Mouse (Mus musculus) forebrain, embryonic 12.5 days (tissue): Measurements from ENCODE around the gene Mcu. TPM values are rescaled to one million over a fixed set of nuclear protein-coding genes. Genes with fewer than 3 reads are reported as not detected.

Source experiments
- ATAC-seq: fragments of 200-750 bp; cut with Nextera tagmentation; 2 replicates; pipeline ENCODE4 v1.8.0; 2017; ENCODE audit warnings: moderate TSS enrichment; ENCODE audit not compliant: low FRiP score
- H3K27ac ChIP-seq: fragments of 300-500 bp; sonication (generic); 2 replicates; pipeline ENCODE4 v1.5.1; 2016; ENCODE audit warnings: mild to moderate bottlenecking
- H3K27me3 ChIP-seq: fragments of 300-500 bp; sonication (generic); 2 replicates; pipeline ENCODE4 v1.6.1; 2016; ENCODE audit warnings: mild to moderate bottlenecking
- H3K36me3 ChIP-seq: fragments of 300-500 bp; sonication (generic); replicated peaks from 2 replicates; pipeline ENCODE4 v1.6.1; 2016; ENCODE audit warnings: mild to moderate bottlenecking
- H3K4me1 ChIP-seq: fragments of 300-500 bp; sonication (generic); 2 replicates; pipeline ENCODE4 v1.6.1; 2016
- H3K4me2 ChIP-seq: fragments of 300-500 bp; sonication (generic); 2 replicates; pipeline ENCODE4 v1.6.1; 2016; ENCODE audit warnings: mild to moderate bottlenecking, moderate library complexity
- H3K4me3 ChIP-seq: fragments of 300-500 bp; sonication (generic); replicated peaks from 2 replicates; pipeline ENCODE4 v1.5.1; 2016; ENCODE audit warnings: mild to moderate bottlenecking
- H3K9ac ChIP-seq: fragments of 300-500 bp; sonication (generic); 2 replicates; pipeline ENCODE4 v1.6.1; 2016; ENCODE audit warnings: mild to moderate bottlenecking
- H3K9me3 ChIP-seq: fragments of 300-500 bp; sonication (generic); 2 replicates; pipeline ENCODE4 v1.6.1; 2016
- WGBS: fragments of 180-500 bp; shearing (Covaris S2); methylation state at CpG from one replicate; pipeline ENCODE4 v1.1.7; 2016; 5-methylcytosine and 5-hydroxymethylcytosine counted together
- polyA plus RNA-seq: library from polyadenylated mRNA; unstranded; fragments of >200 nt; fragmentation: Nextera tagmentation; extraction: Ambion mirVana; gene quantifications from 2 replicates; pipeline ENCODE4 v1.2.1, GENCODE M21; 2016

Mcu gene
- polyA plus RNA-seq, 1 experiment from 2014 or later: 16.1 TPM

- H3K4me2 ChIP-seq: no peak overlapping the region
- no peaks in the 10 kb centered on the region for H3K4me1 ChIP-seq
- H3K27ac ChIP-seq: no peak overlapping the region
- WGBS: 84% methylated on average over 6 of the region's 6 CpGs
- no peaks in the 10 kb centered on the region for H3K27me3 ChIP-seq
- no peak overlapping the region for H3K4me3 ChIP-seq
- no peaks in the 10 kb centered on the region for H3K36me3 ChIP-seq
- H3K9me3 ChIP-seq: no peaks in the 10 kb centered on the region
- ATAC-seq: no peak
- no peak overlapping the region for H3K9ac ChIP-seq
Measured at GRCm38 (mm10) chr10:59430701-59431218, 185.7 kb downstream of the Mcu start.

GRCm38 (mm10) chr10:59429448-59430135 lies 186.9 kb downstream of the Mcu start:
- no peak overlapping the region for H3K4me3 ChIP-seq

GRCm38 (mm10) chr10:59426371-59426770 lies 190.1 kb downstream of the Mcu start:
- H3K4me1 ChIP-seq: no peaks in the 10 kb centered on the region
- no peaks in the 10 kb centered on the region for H3K9me3 ChIP-seq
- H3K4me2 ChIP-seq: no peak overlapping the region
- no peak overlapping the region for H3K27ac ChIP-seq
- no peak overlapping the region for H3K4me3 ChIP-seq
- no peaks in the 10 kb centered on the region for H3K36me3 ChIP-seq
- no peak for ATAC-seq
- H3K27me3 ChIP-seq: no peaks in the 10 kb centered on the region
- 88% methylated on average over 4 of the region's 4 CpGs for WGBS
- no peak overlapping the region for H3K9ac ChIP-seq

More at GRCm38 (mm10) chr10:59429448-59430135, 186.9 kb downstream of the Mcu start:
- H3K9ac ChIP-seq: no peak overlapping the region
- 79% methylated on average over 16 of the region's 16 CpGs for WGBS
- H3K27ac ChIP-seq: no peak overlapping the region
- H3K9me3 ChIP-seq: no peaks in the 10 kb centered on the region
- H3K36me3 ChIP-seq: no peaks in the 10 kb centered on the region
- H3K4me1 ChIP-seq: no peaks in the 10 kb centered on the region
- no peak for ATAC-seq
- no peaks in the 10 kb centered on the region for H3K27me3 ChIP-seq
- H3K4me2 ChIP-seq: no peak overlapping the region

- no peaks in the 10 kb centered on the region for H3K36me3 ChIP-seq
- H3K4me2 ChIP-seq: no peak overlapping the region
- ATAC-seq: no peak
- no peak overlapping the region for H3K9ac ChIP-seq
- no peak overlapping the region for H3K27ac ChIP-seq
- 90% methylated on average over 7 of the region's 7 CpGs for WGBS
- no peaks in the 10 kb centered on the region for H3K9me3 ChIP-seq
- no peaks in the 10 kb centered on the region for H3K4me1 ChIP-seq
- no peaks in the 10 kb centered on the region for H3K27me3 ChIP-seq
- H3K4me3 ChIP-seq: no peak overlapping the region
Measured at GRCm38 (mm10) chr10:59425369-59425768, 191.1 kb downstream of the Mcu start.

- no peaks in the 10 kb centered on the region for H3K4me1 ChIP-seq
- no peak overlapping the region for H3K4me3 ChIP-seq
- no peak overlapping the region for H3K27ac ChIP-seq
- no peaks in the 10 kb centered on the region for H3K27me3 ChIP-seq
- H3K4me2 ChIP-seq: no peak overlapping the region
- no peak for ATAC-seq
- H3K9me3 ChIP-seq: no peaks in the 10 kb centered on the region
- 92% methylated on average over 3 of the region's 3 CpGs for WGBS
- H3K36me3 ChIP-seq: no peaks in the 10 kb centered on the region
- H3K9ac ChIP-seq: no peak overlapping the region
Measured at GRCm38 (mm10) chr10:59424453-59424852, 192.0 kb downstream of the Mcu start.

GRCm38 (mm10) chr10:59419516-59419915 lies 197.0 kb downstream of the Mcu start:
- no peaks in the 10 kb centered on the region for H3K27me3 ChIP-seq
- H3K36me3 ChIP-seq: no peaks in the 10 kb centered on the region
- H3K9ac ChIP-seq: no peak overlapping the region
- no peak overlapping the region for H3K27ac ChIP-seq
- ATAC-seq: no peak
- H3K4me3 ChIP-seq: no peak overlapping the region
- WGBS: 91% methylated on average over 4 of the region's 4 CpGs
- H3K9me3 ChIP-seq: no peaks in the 10 kb centered on the region
- H3K4me1 ChIP-seq: no peaks in the 10 kb centered on the region
- H3K4me2 ChIP-seq: no peak overlapping the region

GRCm38 (mm10) chr10:59416623-59417022 lies 199.9 kb downstream of the Mcu start:
- no peaks in the 10 kb centered on the region for H3K36me3 ChIP-seq
- no peak overlapping the region for H3K4me2 ChIP-seq
- no peak overlapping the region for H3K4me3 ChIP-seq
- no peak overlapping the region for H3K27ac ChIP-seq
- H3K4me1 ChIP-seq: no peaks in the 10 kb centered on the region
- H3K27me3 ChIP-seq: no peaks in the 10 kb centered on the region
- WGBS: 83% methylated on average over 3 of the region's 3 CpGs
- H3K9ac ChIP-seq: no peak overlapping the region
- H3K9me3 ChIP-seq: no peaks in the 10 kb centered on the region
- no peak for ATAC-seq

GRCm38 (mm10) chr10:59413711-59414110 lies 202.8 kb downstream of the Mcu start:
- Histone ChIP-seq H3K9ac (no peak overlapping the region), H3K9me3 (no peaks in the 10 kb centered on the region), H3K27ac (no peak overlapping the region), H3K4me1 (no peaks in the 10 kb centered on the region), H3K4me3 (no peak overlapping the region), H3K27me3 (no peaks in the 10 kb centered on the region), H3K4me2 (no peak overlapping the region), H3K36me3 (no peaks in the 10 kb centered on the region)
- 89% methylated on average over 4 of the region's 4 CpGs for WGBS
- no peak for ATAC-seq

GRCm38 (mm10) chr10:59410264-59410663 lies 206.2 kb downstream of the Mcu start:
- no peaks in the 10 kb centered on the region for H3K9me3 ChIP-seq
- H3K4me1 ChIP-seq: no peaks in the 10 kb centered on the region
- no peaks in the 10 kb centered on the region for H3K27me3 ChIP-seq
- no peaks in the 10 kb centered on the region for H3K36me3 ChIP-seq
- H3K9ac ChIP-seq: no peak overlapping the region
- no peak overlapping the region for H3K27ac ChIP-seq
- no peak for ATAC-seq
- H3K4me2 ChIP-seq: no peak overlapping the region
- no peak overlapping the region for H3K4me3 ChIP-seq
- WGBS: 83% methylated on average over 12 of the region's 12 CpGs

- Histone ChIP-seq H3K9ac (no peak overlapping the region), H3K4me1 (no peaks in the 10 kb centered on the region), H3K36me3 (no peaks in the 10 kb centered on the region), H3K9me3 (no peaks in the 10 kb centered on the region), H3K27ac (no peak overlapping the region), H3K27me3 (no peaks in the 10 kb centered on the region), H3K4me2 (no peak overlapping the region), H3K4me3 (no peak overlapping the region)
- no peak for ATAC-seq
- WGBS: 77% methylated on average over 6 of the region's 6 CpGs
Measured at GRCm38 (mm10) chr10:59408499-59408898, 208.0 kb downstream of the Mcu start.

- no peak overlapping the region for H3K27ac ChIP-seq
- H3K4me1 ChIP-seq: no peaks in the 10 kb centered on the region
- H3K4me2 ChIP-seq: no peak overlapping the region
- WGBS: 87% methylated on average over 10 of the region's 10 CpGs
- no peaks in the 10 kb centered on the region for H3K36me3 ChIP-seq
- H3K27me3 ChIP-seq: no peaks in the 10 kb centered on the region
- no peak for ATAC-seq
- no peak overlapping the region for H3K4me3 ChIP-seq
- H3K9me3 ChIP-seq: no peaks in the 10 kb centered on the region
- no peak overlapping the region for H3K9ac ChIP-seq
Measured at GRCm38 (mm10) chr10:59403793-59404149, 212.7 kb downstream of the Mcu start.

GRCm38 (mm10) chr10:59402899-59403792 lies 213.3 kb downstream of the Mcu start, which contains the start of gene Pla2g12b:
Pla2g12b (plus strand) TSS chr10:59403660.
- no peak within 1 kb of the TSS for H3K4me3 ChIP-seq
- H3K27me3 ChIP-seq: no peaks in the 10 kb centered on the region
- ATAC-seq: no peak
- H3K36me3 ChIP-seq: no peaks in the 10 kb centered on the region
- no peaks in the 10 kb centered on the region for H3K4me1 ChIP-seq
- no peak within 1 kb of the TSS for H3K9ac ChIP-seq
- WGBS: 84% methylated on average over 21 of the region's 21 CpGs
- H3K4me2 ChIP-seq: no peak within 1 kb of the TSS
- no peak within 1 kb of the TSS for H3K27ac ChIP-seq
- no peaks in the 10 kb centered on the region for H3K9me3 ChIP-seq
